Mouse (Mus musculus): ENCODE data around the gene Tenm3.

DNA sequence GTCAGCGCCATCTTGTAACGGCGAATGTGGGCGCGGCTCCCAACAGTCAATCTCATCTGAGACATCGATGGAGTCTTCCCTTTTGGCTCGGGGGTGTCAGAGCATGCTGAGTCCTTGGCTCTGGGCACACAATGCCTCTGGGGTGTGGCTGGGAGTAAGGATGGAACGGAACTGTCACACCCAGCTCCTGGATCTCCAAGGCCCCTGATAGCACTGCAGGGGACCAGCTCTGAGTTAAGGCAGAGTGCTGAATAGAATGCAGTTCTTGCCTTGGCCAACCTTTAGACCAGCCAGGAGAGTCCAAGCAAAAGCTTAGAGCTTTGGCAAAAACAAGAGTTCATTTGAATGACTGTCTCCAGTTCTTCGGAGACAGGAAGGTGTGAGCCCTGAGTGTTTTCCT lies 647.8 kb downstream of the Tenm3 start:
- TF ChIP-seq CTCF (IDR thresholded peaks at IDR 0.05; ENCODE audit: low read depth), result no peak
- TF ChIP-seq EP300 (IDR thresholded peaks at IDR 0.05; ENCODE audit: low read depth), result no peak

All from liver, postnatal 0 days (tissue).